Comparison of ENCODE assay signal across 8 mouse cellular contexts in the genomic region with DNA sequence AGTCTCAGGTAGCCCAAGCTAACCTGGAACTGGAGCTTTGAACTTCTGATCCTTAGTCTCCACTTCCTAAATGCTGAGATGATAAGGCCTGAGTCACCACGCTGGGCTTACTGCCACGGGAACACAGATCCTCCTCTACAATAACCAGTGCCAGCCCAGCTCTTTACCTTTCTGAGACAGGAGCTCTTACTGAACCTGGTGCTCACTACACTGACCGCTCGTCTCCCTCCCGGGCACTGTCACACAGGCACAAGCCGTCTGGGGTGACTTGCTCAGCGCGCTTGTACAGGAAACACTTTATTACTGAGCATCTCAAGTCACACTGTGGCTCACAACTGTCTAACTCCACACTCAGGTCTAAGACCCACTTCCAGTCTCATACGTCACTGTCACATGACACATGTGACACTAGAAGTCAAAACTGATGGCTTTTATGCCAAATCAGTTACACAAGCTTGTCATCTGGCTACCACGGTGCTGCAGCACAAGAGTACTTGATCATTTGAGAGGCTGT. TPM values are rescaled to one million over a fixed set of nuclear protein-coding genes. Genes with fewer than 3 reads are reported as not detected.
DNase-seq lines count a peak whose midpoint lies in the region; TF ChIP-seq lines count a peak whose summit lies in the region.

No protein-coding gene starts in this region.

- H3K27ac ChIP-seq in gastrocnemius, adult 2 months = peak overlapping the region; percentile 53

- DNase-seq in gastrocnemius, adult 2 months = peak; percentile 23
- no peak for DNase-seq in gastrocnemius, postnatal 25 days
- DNase-seq in CD4-positive helper T cell, adult 2 months (ENCODE audit: low read depth, low spot score) = peak; percentile 63
- DNase-seq in adrenal gland, postnatal 36 days = peak; percentile 63 to 66
- DNase-seq in lung, postnatal 36 days = peak; percentile 80
- DNase-seq in testis, postnatal 10 days (ENCODE audit: low spot score) = no peak
- DNase-seq in layer of hippocampus, adult 8-10 months (ENCODE audit: low spot score in 2 of 2) = no peak
- no peak for DNase-seq in liver

- no peak for TF ChIP-seq CTCF in gastrocnemius, adult 2 months (IDR thresholded peaks at IDR 0.05)

- intact Hi-C loops in gastrocnemius, adult 2 months (cut with DNase I) = no loop called here

- no peak overlapping the region for H3K4me3 ChIP-seq in gastrocnemius, adult 2 months

RNA-seq across cellular contexts. Expression of a gene that starts 21.4 kb away (rescaled TPM):
- total RNA-seq in gastrocnemius, adult 2 months (2021) = 10 to 100 TPM; 21.6 to 34.8 TPM
- total RNA-seq in gastrocnemius, postnatal 25 days (2021) = 10 to 100 TPM; 25.2 to 26.4 TPM
- total RNA-seq in adrenal gland, postnatal 36 days (2021) = 10 to 100 TPM; 69.1 to 70.8 TPM
- 10 to 100 TPM; 89.6 to 93.3 (median 91.9) TPM for total RNA-seq in layer of hippocampus, adult 8-10 months (2022)

RNA-seq across cellular contexts. Expression of a gene that starts 34.5 kb away (rescaled TPM):
- 10 to 100 TPM; 29.9 to 32.0 TPM for total RNA-seq in gastrocnemius, adult 2 months (2021)
- total RNA-seq in gastrocnemius, postnatal 25 days (2021) = 10 to 100 TPM; 22.4 to 25.6 TPM
- total RNA-seq in adrenal gland, postnatal 36 days (2021) = 10 to 100 TPM; 38.3 to 39.0 TPM
- 10 to 100 TPM; 43.3 to 50.2 (median 47.1) TPM for total RNA-seq in layer of hippocampus, adult 8-10 months (2022)

RNA-seq across cellular contexts. Expression of a gene that starts 58.0 kb away (rescaled TPM):
- 1 to 10 TPM; 1.4 to 2.9 TPM for total RNA-seq in gastrocnemius, adult 2 months (2021)
- 1 to 10 TPM; 1.7 to 2.4 TPM for total RNA-seq in gastrocnemius, postnatal 25 days (2021)
- 1 to 10 TPM; 3.6 to 4.7 TPM for total RNA-seq in adrenal gland, postnatal 36 days (2021)
- total RNA-seq in layer of hippocampus, adult 8-10 months (2022) = 10 to 100 TPM in 3 of 4 experiments, 1 to 10 TPM in 1; 8.9 to 14.4 (median 10.9) TPM

Comparison
In these comparisons a context has a peak if more than half of its experiments do, and no peak if none do; other contexts are left out.
1. DNase-seq: peak in gastrocnemius, adult 2 months (single experiment), CD4-positive helper T cell, adult 2 months (single experiment), adrenal gland, postnatal 36 days (2 of 2) and lung, postnatal 36 days (single experiment); none in gastrocnemius, postnatal 25 days (single experiment), testis, postnatal 10 days (single experiment), layer of hippocampus, adult 8-10 months (0 of 2) and liver (single experiment).